Mouse (Mus musculus): Measurements from ENCODE around the gene Nanos1.

- TF ChIP-seq CTCF (IDR thresholded peaks at IDR 0.05; ENCODE audit: borderline replicate concordance, control insufficient read depth, extremely low read depth, insufficient read depth, low read length, poor library complexity) = no peak
- TF ChIP-seq POLR2A (IDR thresholded peaks at IDR 0.05; ENCODE audit: control insufficient read depth, extremely low read depth, insufficient read depth, low read length, poor library complexity) = no peak
Observed at GRCm38 (mm10) chr19:60731966-60732365, 23.8 kb upstream of the Nanos1 start.
